ENCODE assay signal across 22 mouse cellular contexts in genomic region chr14:105504376-105504775, GRCm38 (mm10).
"Had no signal": no experiment of that assay in that cellular context is flagged by ENCODE, and none has a peak within 500 bp of the region (broad histone marks: within the 10 kb centered on the region; RNA-seq: fewer than 3 reads in every experiment).

No protein-coding gene starts in this region.

- H3K4me3 ChIP-seq: heart, embryonic 12.5 days; hindbrain, embryonic 13.5 days; hindbrain, embryonic 15.5 days; kidney, embryonic 15.5 days; limb, embryonic 10.5 days; limb, embryonic 12.5 days; liver, embryonic 13.5 days; liver, embryonic 15.5 days had no signal

- H3K4me1 ChIP-seq: liver, embryonic 15.5 days had no signal

- H3K9ac ChIP-seq: heart, embryonic 12.5 days; hindbrain, embryonic 13.5 days; hindbrain, embryonic 15.5 days; kidney, embryonic 15.5 days; limb, embryonic 12.5 days; liver, embryonic 13.5 days; liver, embryonic 15.5 days had no signal

- H3K36me3 ChIP-seq: heart, embryonic 12.5 days; hindbrain, embryonic 13.5 days; hindbrain, embryonic 15.5 days; kidney, embryonic 15.5 days; limb, embryonic 10.5 days; limb, embryonic 12.5 days; liver, embryonic 13.5 days; liver, embryonic 15.5 days had no signal

- H3K27me3 ChIP-seq: hindbrain, embryonic 15.5 days; liver, embryonic 13.5 days had no signal

- H3K27ac ChIP-seq: hindbrain, embryonic 13.5 days; hindbrain, embryonic 15.5 days; hindbrain, postnatal 0 days; kidney, embryonic 15.5 days; kidney, postnatal 0 days; limb, embryonic 10.5 days; limb, embryonic 12.5 days; liver, embryonic 13.5 days; liver, embryonic 15.5 days had no signal

- DNase-seq: gastrocnemius, postnatal 14 days; gastrocnemius, postnatal 36 days; heart, adult 18-20 months; heart, postnatal 10 days; kidney, adult 11 months; kidney, adult 2 months; kidney, adult 9 months; kidney, postnatal 14 days; kidney, postnatal 36 days; layer of hippocampus, adult 9-11 months; layer of hippocampus, postnatal 36 days; liver; liver, embryonic 13.5 days had no signal
